Mouse (Mus musculus): ENCODE results near the gene Exoc7. TPM values are rescaled to one million over a fixed set of nuclear protein-coding genes. Genes with fewer than 3 reads are reported as not detected.

The Exoc7 gene
- total and polyA plus RNA-seq, 2 experiments from 2014 or later = 81.0 to 149 TPM

DNA sequence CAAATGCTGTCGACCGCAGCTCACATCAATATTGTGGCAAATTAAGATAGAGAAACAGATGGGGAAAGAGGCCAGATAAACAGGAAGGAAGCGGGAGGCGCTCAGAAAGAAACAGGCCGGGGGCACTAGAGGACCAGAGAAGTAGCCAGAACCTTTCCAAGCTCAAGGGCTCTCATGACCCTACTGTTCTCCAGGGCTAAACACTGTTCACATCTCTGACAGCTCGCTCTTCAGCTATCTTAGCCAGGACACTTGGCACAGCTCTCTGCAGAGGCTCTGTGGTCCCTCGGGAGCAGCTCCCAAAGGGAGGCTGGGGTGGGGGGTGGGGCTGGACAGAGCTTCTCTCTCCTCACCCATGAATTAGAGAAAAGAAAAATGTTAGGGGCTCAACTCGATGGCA is 16.5 kb downstream of the Exoc7 start:
- no peak for TF ChIP-seq CTCF (IDR thresholded peaks at IDR 0.05)
- DNase-seq (ENCODE audit: low spot score) (no peak), ATAC-seq (ENCODE audit: low FRiP score) (no peak)
- WGBS = 86% methylated on average over 8 of the region's 8 CpGs
- Histone ChIP-seq H3K4me1 (ENCODE audit: insufficient read depth, low read length) (no peaks in the 10 kb centered on the region), H3K36me3 (ENCODE audit: insufficient read depth, low read length) (peaks cover 74% of the 10 kb centered on the region), H3K27me3 (ENCODE audit: insufficient read depth, low read length) (no peaks in the 10 kb centered on the region), H3K9ac (replicated peaks; ENCODE audit: low read length, poor library complexity, severe bottlenecking) (no peak overlapping the region), H3K4me3 (ENCODE audit: low read depth, low read length) (no peak overlapping the region), H3K27ac (ENCODE audit: low read depth, low read length) (no peak overlapping the region), H3K9me3 (ENCODE audit: low read length) (no peaks in the 10 kb centered on the region), H3K4me2 (ENCODE audit: low read depth, low read length, poor library complexity, severe bottlenecking) (no peak overlapping the region)

DNA sequence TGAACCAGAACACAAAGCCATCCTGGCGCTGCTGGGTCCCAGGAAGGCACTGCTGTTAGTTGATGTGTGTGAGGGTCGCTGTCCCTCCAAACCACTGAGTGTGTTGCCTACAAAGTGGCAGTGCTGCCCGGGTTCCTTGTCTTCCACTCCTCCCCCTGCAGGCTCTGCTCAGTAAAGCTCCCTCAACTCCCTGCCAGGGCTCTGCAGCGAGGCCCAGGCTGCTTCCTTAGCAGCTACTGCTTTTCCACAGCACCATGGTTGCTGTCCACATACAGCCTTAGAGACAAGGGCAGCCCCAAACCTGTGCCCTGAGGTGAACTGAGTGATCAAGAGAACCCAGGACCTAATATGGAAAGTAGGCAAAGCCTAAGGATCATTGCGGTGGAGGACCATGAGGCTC is 19.7 kb downstream of the Exoc7 start:
- peaks cover 15% of the 10 kb centered on the region for H3K27me3 ChIP-seq (ENCODE audit: insufficient read depth, low read length)
- TF ChIP-seq CTCF (IDR thresholded peaks at IDR 0.05) = no peak
- WGBS = 73% methylated on average over 5 of the region's 5 CpGs
- no peaks in the 10 kb centered on the region for H3K9me3 ChIP-seq (ENCODE audit: low read length)
- H3K4me1 ChIP-seq (ENCODE audit: insufficient read depth, low read length) = peaks cover 4% of the 10 kb centered on the region; the same call in 1 of the 2 replicates
- no peak overlapping the region for H3K9ac ChIP-seq (replicated peaks; ENCODE audit: low read length, poor library complexity, severe bottlenecking)
- DNase-seq (ENCODE audit: low spot score) = no peak
- no peak overlapping the region for H3K4me3 ChIP-seq (ENCODE audit: low read depth, low read length)
- peaks cover 48% of the 10 kb centered on the region for H3K36me3 ChIP-seq (ENCODE audit: insufficient read depth, low read length)
- no peak for ATAC-seq (ENCODE audit: low FRiP score)
- H3K4me2 ChIP-seq (ENCODE audit: low read depth, low read length, poor library complexity, severe bottlenecking) = no peak overlapping the region
- no peak overlapping the region for H3K27ac ChIP-seq (ENCODE audit: low read depth, low read length)

DNA sequence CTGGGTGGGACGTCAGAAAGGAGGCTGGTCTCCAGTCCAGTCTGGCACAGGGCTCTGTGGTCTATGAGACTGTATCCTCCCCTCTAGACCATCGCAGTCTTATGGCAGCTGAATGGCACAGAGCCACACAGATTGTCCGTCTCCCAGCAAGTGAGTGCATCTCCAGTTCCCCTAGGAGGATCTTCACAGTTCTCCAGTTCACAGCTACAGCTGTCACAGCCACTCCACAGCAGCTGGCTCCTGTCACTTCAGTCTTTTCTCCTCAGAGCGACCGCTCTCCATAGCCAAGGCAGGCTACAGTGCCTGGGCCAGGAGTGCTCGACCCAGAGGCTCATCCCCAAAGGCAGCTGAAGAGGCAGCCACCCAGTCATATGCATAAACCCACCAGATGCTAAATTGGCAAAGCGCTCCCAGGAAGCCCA is 21.3 kb downstream of the Exoc7 start:
- peaks cover 30% of the 10 kb centered on the region for H3K27me3 ChIP-seq (ENCODE audit: insufficient read depth, low read length)
- H3K27ac ChIP-seq (ENCODE audit: low read depth, low read length) = no peak overlapping the region
- no peak for TF ChIP-seq CTCF (IDR thresholded peaks at IDR 0.05)
- WGBS = 67% methylated on average over 7 of the region's 7 CpGs
- H3K4me2 ChIP-seq (ENCODE audit: low read depth, low read length, poor library complexity, severe bottlenecking) = no peak overlapping the region
- peaks cover 33% of the 10 kb centered on the region for H3K36me3 ChIP-seq (ENCODE audit: insufficient read depth, low read length)
- H3K9ac ChIP-seq (replicated peaks; ENCODE audit: low read length, poor library complexity, severe bottlenecking) = no peak overlapping the region
- DNase-seq (ENCODE audit: low spot score) = peak; percentile 65
- H3K9me3 ChIP-seq (ENCODE audit: low read length) = no peaks in the 10 kb centered on the region
- H3K4me1 ChIP-seq (ENCODE audit: insufficient read depth, low read length) = peaks cover 4% of the 10 kb centered on the region; the same call in 1 of the 2 replicates
- H3K4me3 ChIP-seq (ENCODE audit: low read depth, low read length) = no peak overlapping the region
- ATAC-seq (ENCODE audit: low FRiP score) = no peak

DNA sequence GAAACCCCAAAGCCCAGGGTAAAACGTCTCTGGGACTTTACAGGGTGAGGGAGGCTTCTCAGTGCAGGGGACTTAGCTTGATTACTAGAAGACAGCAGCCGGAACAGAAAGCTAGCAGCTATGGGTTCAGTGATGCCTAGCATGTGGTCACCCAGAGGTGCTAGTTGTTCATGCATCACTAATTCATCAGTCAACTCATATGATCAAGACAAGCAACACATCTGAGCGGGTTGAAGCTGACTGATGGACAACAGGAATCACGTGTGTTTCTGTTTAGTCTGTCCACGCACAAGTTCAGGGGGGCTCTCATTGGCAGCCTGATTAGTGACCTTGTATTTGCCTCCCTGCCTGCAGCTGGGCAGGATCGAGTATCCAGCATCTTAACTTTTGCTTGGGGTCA is 23.1 kb downstream of the Exoc7 start:
- ATAC-seq (ENCODE audit: low FRiP score) = no peak
- WGBS = 63% methylated on average over 6 of the region's 6 CpGs
- H3K36me3 ChIP-seq (ENCODE audit: insufficient read depth, low read length) = peaks cover 19% of the 10 kb centered on the region
- TF ChIP-seq CTCF (IDR thresholded peaks at IDR 0.05) = no peak
- peaks cover 38% of the 10 kb centered on the region for H3K27me3 ChIP-seq (ENCODE audit: insufficient read depth, low read length)
- DNase-seq (ENCODE audit: low spot score) = no peak
- no peaks in the 10 kb centered on the region for H3K9me3 ChIP-seq (ENCODE audit: low read length)
- H3K4me1 ChIP-seq (ENCODE audit: insufficient read depth, low read length) = peaks cover 4% of the 10 kb centered on the region; the same call in 1 of the 2 replicates
- H3K9ac ChIP-seq (replicated peaks; ENCODE audit: low read length, poor library complexity, severe bottlenecking) = no peak overlapping the region
- H3K4me2 ChIP-seq (ENCODE audit: low read depth, low read length, poor library complexity, severe bottlenecking) = no peak overlapping the region
- no peak overlapping the region for H3K27ac ChIP-seq (ENCODE audit: low read depth, low read length)
- H3K4me3 ChIP-seq (ENCODE audit: low read depth, low read length) = no peak overlapping the region

DNA sequence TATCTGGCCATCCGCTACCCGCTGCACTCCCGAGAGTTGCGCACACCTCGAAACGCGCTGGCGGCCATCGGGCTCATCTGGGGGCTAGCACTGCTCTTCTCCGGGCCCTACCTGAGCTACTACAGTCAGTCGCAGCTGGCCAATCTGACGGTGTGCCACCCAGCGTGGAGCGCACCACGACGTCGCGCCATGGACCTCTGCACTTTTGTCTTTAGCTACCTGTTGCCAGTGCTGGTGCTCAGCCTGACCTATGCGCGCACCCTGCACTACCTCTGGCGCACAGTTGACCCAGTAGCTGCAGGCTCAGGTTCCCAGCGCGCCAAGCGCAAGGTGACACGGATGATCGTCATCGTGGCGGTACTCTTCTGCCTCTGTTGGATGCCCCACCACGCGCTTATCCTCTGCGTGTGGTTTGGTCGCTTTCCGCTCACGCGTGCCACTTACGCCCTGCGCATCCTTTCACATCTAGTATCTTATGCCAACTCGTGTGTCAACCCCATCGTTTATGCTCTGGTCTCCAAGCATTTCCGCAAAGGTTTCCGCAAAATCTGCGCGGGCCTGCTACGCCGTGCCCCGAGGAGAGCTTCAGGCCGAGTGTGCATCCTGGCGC is 24.0 kb downstream of the Exoc7 start:
- H3K9me3 ChIP-seq (ENCODE audit: low read length) = no peaks in the 10 kb centered on the region
- H3K27me3 ChIP-seq (ENCODE audit: insufficient read depth, low read length) = peaks cover 38% of the 10 kb centered on the region
- peak overlapping the region; percentile 6; the same call in 1 of the 2 replicates for H3K4me3 ChIP-seq (ENCODE audit: low read depth, low read length)
- H3K27ac ChIP-seq (ENCODE audit: low read depth, low read length) = no peak overlapping the region
- 0 out of 2 replicates have a peak overlapping the region, but pooled peaks have one; percentile 2 for H3K9ac ChIP-seq (replicated peaks; ENCODE audit: low read length, poor library complexity, severe bottlenecking)
- no peak for DNase-seq (ENCODE audit: low spot score)
- peaks cover 4% of the 10 kb centered on the region; the same call in 1 of the 2 replicates for H3K4me1 ChIP-seq (ENCODE audit: insufficient read depth, low read length)
- ATAC-seq (ENCODE audit: low FRiP score) = no peak
- H3K36me3 ChIP-seq (ENCODE audit: insufficient read depth, low read length) = peaks cover 9% of the 10 kb centered on the region
- H3K4me2 ChIP-seq (ENCODE audit: low read depth, low read length, poor library complexity, severe bottlenecking) = peak overlapping the region; percentile 26; the same call in 1 of the 2 replicates
- 9% methylated on average over 48 of the region's 48 CpGs for WGBS
- TF ChIP-seq CTCF (IDR thresholded peaks at IDR 0.05) = no peak

DNA sequence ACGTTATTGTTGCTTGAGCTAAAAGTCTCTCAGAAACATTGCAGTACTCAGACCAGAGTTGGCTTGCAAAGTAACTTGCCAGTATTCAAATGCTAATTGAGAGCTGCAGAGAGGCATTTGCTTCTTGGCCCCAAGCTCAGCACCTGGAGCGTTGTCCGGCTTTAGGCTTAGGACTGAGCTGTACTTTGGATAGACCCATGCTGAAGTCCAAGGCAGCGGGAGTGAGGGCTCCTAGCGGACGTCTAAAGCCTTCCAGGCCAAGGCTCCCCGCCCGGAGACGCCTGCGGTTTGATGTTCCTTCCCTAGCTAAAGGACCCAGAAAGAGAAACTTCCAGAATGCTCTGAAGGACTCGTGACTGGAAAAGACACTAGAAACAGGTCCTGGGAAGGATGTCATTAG is 24.9 kb downstream of the Exoc7 start:
- Histone ChIP-seq H3K9ac (replicated peaks; ENCODE audit: low read length, poor library complexity, severe bottlenecking) (no peak overlapping the region), H3K4me2 (ENCODE audit: low read depth, low read length, poor library complexity, severe bottlenecking) (peak overlapping the region; percentile 53; the same call in 1 of the 2 replicates), H3K4me3 (ENCODE audit: low read depth, low read length) (peak overlapping the region; percentile 33; the same call in 1 of the 2 replicates), H3K27me3 (ENCODE audit: insufficient read depth, low read length) (peaks cover 38% of the 10 kb centered on the region), H3K36me3 (ENCODE audit: insufficient read depth, low read length) (no peaks in the 10 kb centered on the region), H3K9me3 (ENCODE audit: low read length) (no peaks in the 10 kb centered on the region), H3K4me1 (ENCODE audit: insufficient read depth, low read length) (peaks cover 4% of the 10 kb centered on the region; the same call in 1 of the 2 replicates), H3K27ac (ENCODE audit: low read depth, low read length) (no peak overlapping the region)
- ATAC-seq (ENCODE audit: low FRiP score) = no peak
- DNase-seq (ENCODE audit: low spot score) = peak; percentile 29
- peak; percentile 21; the same call in 1 of the 2 replicates for TF ChIP-seq CTCF (IDR thresholded peaks at IDR 0.05)
- WGBS = 1% methylated on average over 11 of the region's 11 CpGs

Data from midbrain, postnatal 0 days (tissue).